Mouse (Mus musculus) intestine, embryonic 15.5 days (tissue): ENCODE measurements around the gene Stx19. TPM values are rescaled to one million over a fixed set of nuclear protein-coding genes. Genes with fewer than 3 reads are reported as not detected.

Experiments used
- ATAC-seq: fragments of 200-750 bp; cut with Nextera tagmentation; 2 replicates; pipeline ENCODE4 v1.8.0; 2017; ENCODE audit warnings: moderate TSS enrichment, moderate library complexity
- H3K27ac ChIP-seq: fragments of 300-500 bp; sonication (generic); 2 replicates; pipeline ENCODE4 v1.5.1; 2015; ENCODE audit warnings: mild to moderate bottlenecking, inconsistent platforms
- H3K27me3 ChIP-seq: fragments of 300-500 bp; sonication (generic); replicated peaks from 2 replicates; pipeline ENCODE4 v1.6.1; 2015; ENCODE audit warnings: inconsistent platforms
- H3K36me3 ChIP-seq: fragments of 300-500 bp; sonication (generic); 2 replicates; pipeline ENCODE4 v1.6.1; 2015; ENCODE audit warnings: inconsistent platforms
- H3K4me1 ChIP-seq: fragments of 300-500 bp; sonication (generic); replicated peaks from 2 replicates; pipeline ENCODE4 v1.6.1; 2015; ENCODE audit warnings: inconsistent platforms
- H3K4me2 ChIP-seq: fragments of 300-500 bp; sonication (generic); replicated peaks from 2 replicates; pipeline ENCODE4 v1.6.1; 2015; ENCODE audit warnings: mild to moderate bottlenecking, inconsistent platforms
- H3K4me3 ChIP-seq: fragments of 300-500 bp; sonication (generic); replicated peaks from 2 replicates; pipeline ENCODE4 v1.5.1; 2015; ENCODE audit warnings: inconsistent platforms
- H3K9ac ChIP-seq: fragments of 300-500 bp; sonication (generic); 2 replicates; pipeline ENCODE4 v1.6.1; 2015; ENCODE audit warnings: inconsistent platforms
- H3K9me3 ChIP-seq: fragments of 300-500 bp; sonication (generic); 2 replicates; pipeline ENCODE4 v1.6.1; 2016; ENCODE audit warnings: inconsistent platforms
- WGBS: fragments of 180-500 bp; shearing (Covaris S2); methylation state at CpG from one replicate; pipeline ENCODE4 v1.1.7; 2015; 5-methylcytosine and 5-hydroxymethylcytosine counted together
- polyA plus RNA-seq: library from polyadenylated mRNA; unstranded; fragments of >200 nt; fragmentation: Nextera tagmentation; extraction: Ambion mirVana; gene quantifications from 2 replicates; pipeline ENCODE4 v1.2.1, GENCODE M21; 2015

The Stx19 gene
- polyA plus RNA-seq, 1 experiment from 2014 or later, result 0.52 TPM

- no peak overlapping the region for H3K4me3 ChIP-seq
- H3K4me1 ChIP-seq, result no peaks in the 10 kb centered on the region; the same call in 1 of the 2 replicates
- ATAC-seq, result no peak
- WGBS, result 86% methylated on average over 4 of the region's 4 CpGs
- H3K9ac ChIP-seq, result no peak overlapping the region
- H3K9me3 ChIP-seq, result no peaks in the 10 kb centered on the region
- H3K36me3 ChIP-seq, result no peaks in the 10 kb centered on the region
- H3K27me3 ChIP-seq, result no peaks in the 10 kb centered on the region
- no peak overlapping the region for H3K4me2 ChIP-seq
- no peak overlapping the region for H3K27ac ChIP-seq
Measured at GRCm38 (mm10) chr16:62810855-62811254, 3.6 kb upstream of the Stx19 start.

- Histone ChIP-seq H3K9me3 (no peaks in the 10 kb centered on the region), H3K27me3 (no peaks in the 10 kb centered on the region), H3K9ac (no peak overlapping the region), H3K4me1 (no peaks in the 10 kb centered on the region; the same call in 1 of the 2 replicates), H3K27ac (no peak overlapping the region), H3K36me3 (no peaks in the 10 kb centered on the region), H3K4me2 (no peak overlapping the region), H3K4me3 (no peak overlapping the region)
- no peak for ATAC-seq
- WGBS, result 82% methylated on average over 5 of the region's 5 CpGs
Measured at GRCm38 (mm10) chr16:62813790-62814189, 686 bp upstream of the Stx19 start.

- Histone ChIP-seq H3K36me3 (no peaks in the 10 kb centered on the region), H3K4me2 (no peak overlapping the region), H3K27ac (no peak overlapping the region), H3K9ac (no peak overlapping the region), H3K27me3 (no peaks in the 10 kb centered on the region), H3K4me1 (no peaks in the 10 kb centered on the region), H3K4me3 (no peak overlapping the region), H3K9me3 (no peaks in the 10 kb centered on the region)
- WGBS, result 96% methylated on average over 6 of the region's 6 CpGs
- no peak for ATAC-seq
Measured at GRCm38 (mm10) chr16:62822472-62822871, 8.0 kb downstream of the Stx19 start.

GRCm38 (mm10) chr16:62826156-62827001, 11.9 kb downstream of the Stx19 start:
- H3K4me3 ChIP-seq, result no peak overlapping the region
- H3K9ac ChIP-seq, result no peak overlapping the region
- H3K4me1 ChIP-seq, result no peaks in the 10 kb centered on the region
- no peaks in the 10 kb centered on the region for H3K36me3 ChIP-seq
- ATAC-seq, result 0 out of 2 replicates have a peak, but pooled peaks have one; percentile 23
- H3K9me3 ChIP-seq, result no peaks in the 10 kb centered on the region
- WGBS, result 74% methylated on average over 12 of the region's 12 CpGs
- no peak overlapping the region for H3K4me2 ChIP-seq
- H3K27ac ChIP-seq, result no peak overlapping the region
- no peaks in the 10 kb centered on the region for H3K27me3 ChIP-seq

- no peaks in the 10 kb centered on the region for H3K27me3 ChIP-seq
- no peak for ATAC-seq
- no peak overlapping the region for H3K27ac ChIP-seq
Measured at GRCm38 (mm10) chr16:62832027-62832426, 17.6 kb downstream of the Stx19 start.

GRCm38 (mm10) chr16:62832481-62832880, 18.0 kb downstream of the Stx19 start:
- H3K27me3 ChIP-seq, result no peaks in the 10 kb centered on the region
- H3K4me2 ChIP-seq, result no peak overlapping the region
- ATAC-seq, result peak; percentile 65
- H3K4me3 ChIP-seq, result no peak overlapping the region
- no peaks in the 10 kb centered on the region for H3K36me3 ChIP-seq
- no peaks in the 10 kb centered on the region for H3K4me1 ChIP-seq
- H3K9me3 ChIP-seq, result no peaks in the 10 kb centered on the region
- no peak overlapping the region for H3K9ac ChIP-seq
- no peak overlapping the region for H3K27ac ChIP-seq
- 13% methylated on average over 4 of the region's 4 CpGs for WGBS

More at GRCm38 (mm10) chr16:62832027-62832426, 17.6 kb downstream of the Stx19 start:
- H3K36me3 ChIP-seq, result no peaks in the 10 kb centered on the region
- no peak overlapping the region for H3K4me3 ChIP-seq
- H3K9ac ChIP-seq, result no peak overlapping the region
- WGBS, result 65% methylated on average over 2 of the region's 2 CpGs
- H3K4me2 ChIP-seq, result no peak overlapping the region
- no peaks in the 10 kb centered on the region for H3K4me1 ChIP-seq
- no peaks in the 10 kb centered on the region for H3K9me3 ChIP-seq

- no peak overlapping the region for H3K27ac ChIP-seq
- ATAC-seq, result no peak
- no peaks in the 10 kb centered on the region for H3K4me1 ChIP-seq
- H3K4me2 ChIP-seq, result no peak overlapping the region
- H3K9ac ChIP-seq, result no peak overlapping the region
- WGBS, result 37% methylated on average over 3 of the region's 3 CpGs
- no peaks in the 10 kb centered on the region for H3K9me3 ChIP-seq
- H3K4me3 ChIP-seq, result no peak overlapping the region
- H3K27me3 ChIP-seq, result no peaks in the 10 kb centered on the region
- no peaks in the 10 kb centered on the region for H3K36me3 ChIP-seq
Measured at GRCm38 (mm10) chr16:62834016-62834735, 19.7 kb downstream of the Stx19 start.

GRCm38 (mm10) chr16:62845341-62845740, 30.9 kb downstream of the Stx19 start:
- Histone ChIP-seq H3K27me3 (no peaks in the 10 kb centered on the region), H3K4me2 (no peak overlapping the region)
- 78% methylated on average over 6 of the region's 6 CpGs for WGBS

GRCm38 (mm10) chr16:62846498-62847312, 32.2 kb downstream of the Stx19 start, which contains the start of gene Arl13b:
Arl13b (minus strand) TSS chr16:62847040.
- Histone ChIP-seq H3K4me2 (peak within 1 kb of the TSS; percentile 85), H3K27ac (peak within 1 kb of the TSS; percentile 62), H3K36me3 (no peaks in the 10 kb centered on the region), H3K9ac (peak within 1 kb of the TSS; percentile 74), H3K9me3 (no peaks in the 10 kb centered on the region), H3K4me1 (no peaks in the 10 kb centered on the region), H3K27me3 (no peaks in the 10 kb centered on the region), H3K4me3 (peak within 1 kb of the TSS; percentile 87)
- ATAC-seq, result peak; percentile 100
- under 1% methylated on average over 52 of the region's 52 CpGs for WGBS

More at GRCm38 (mm10) chr16:62845341-62845740, 30.9 kb downstream of the Stx19 start:
- Histone ChIP-seq H3K4me1 (no peaks in the 10 kb centered on the region), H3K9me3 (no peaks in the 10 kb centered on the region), H3K27ac (no peak overlapping the region), H3K9ac (no peak overlapping the region), H3K4me3 (no peak overlapping the region), H3K36me3 (no peaks in the 10 kb centered on the region)
- no peak for ATAC-seq

GRCm38 (mm10) chr16:62852464-62853252, 38.2 kb downstream of the Stx19 start:
- H3K9me3 ChIP-seq, result no peaks in the 10 kb centered on the region
- ATAC-seq, result no peak
- H3K27ac ChIP-seq, result no peak overlapping the region
- WGBS, result 81% methylated on average over 3 of the region's 3 CpGs
- no peak overlapping the region for H3K4me2 ChIP-seq
- H3K9ac ChIP-seq, result no peak overlapping the region
- H3K4me3 ChIP-seq, result no peak overlapping the region
- H3K27me3 ChIP-seq, result no peaks in the 10 kb centered on the region
- H3K36me3 ChIP-seq, result no peaks in the 10 kb centered on the region
- H3K4me1 ChIP-seq, result no peaks in the 10 kb centered on the region

GRCm38 (mm10) chr16:62853611-62854126, 39.2 kb downstream of the Stx19 start:
- Histone ChIP-seq H3K27ac (0 out of 2 replicates have a peak overlapping the region, but pooled peaks have one; percentile 59), H3K4me2 (peak overlapping the region; percentile 87), H3K4me1 (no peaks in the 10 kb centered on the region), H3K9me3 (no peaks in the 10 kb centered on the region), H3K36me3 (no peaks in the 10 kb centered on the region), H3K4me3 (peak overlapping the region; percentile 55), H3K27me3 (no peaks in the 10 kb centered on the region), H3K9ac (peak overlapping the region; percentile 73)
- ATAC-seq, result peak; percentile 50; the same call in 1 of the 2 replicates
- WGBS, result 29% methylated on average over 3 of the region's 3 CpGs
